Mouse (Mus musculus): ENCODE data around the gene Cfdp1. TPM values are rescaled to one million over a fixed set of nuclear protein-coding genes. Genes with fewer than 3 reads are reported as not detected.

Cfdp1 gene
- polyA plus RNA-seq, 1 experiment from 2014 or later, result 214 TPM

- DNase-seq (ENCODE audit: low spot score) (peak; percentile 39), ATAC-seq (ENCODE audit: low FRiP score) (peak; percentile 78)
- 54% methylated on average over 13 of the region's 13 CpGs for WGBS
- Histone ChIP-seq H3K27ac (ENCODE audit: low read depth, low read length) (peak overlapping the region; percentile 71), H3K4me1 (replicated peaks; ENCODE audit: control insufficient read depth, insufficient read depth, low read length) (peaks cover 11% of the 10 kb centered on the region), H3K36me3 (ENCODE audit: control insufficient read depth, insufficient read depth, low read length) (no peaks in the 10 kb centered on the region), H3K4me2 (replicated peaks; ENCODE audit: low read depth, low read length) (no peak overlapping the region), H3K4me3 (ENCODE audit: low read depth, low read length) (no peak overlapping the region), H3K9me3 (ENCODE audit: control insufficient read depth, low read length) (no peaks in the 10 kb centered on the region), H3K27me3 (ENCODE audit: control insufficient read depth, insufficient read depth, low read length) (no peaks in the 10 kb centered on the region), H3K9ac (ENCODE audit: low read depth, low read length) (no peak overlapping the region)
Observed at GRCm38 (mm10) chr8:111786701-111787588, 67.1 kb downstream of the Cfdp1 start.

- Histone ChIP-seq H3K36me3 (ENCODE audit: control insufficient read depth, insufficient read depth, low read length) (no peaks in the 10 kb centered on the region), H3K27ac (ENCODE audit: low read depth, low read length) (no peak overlapping the region), H3K9ac (ENCODE audit: low read depth, low read length) (no peak overlapping the region), H3K4me3 (ENCODE audit: low read depth, low read length) (no peak overlapping the region), H3K4me1 (replicated peaks; ENCODE audit: control insufficient read depth, insufficient read depth, low read length) (peaks cover 11% of the 10 kb centered on the region), H3K4me2 (replicated peaks; ENCODE audit: low read depth, low read length) (no peak overlapping the region), H3K9me3 (ENCODE audit: control insufficient read depth, low read length) (no peaks in the 10 kb centered on the region), H3K27me3 (ENCODE audit: control insufficient read depth, insufficient read depth, low read length) (no peaks in the 10 kb centered on the region)
- DNase-seq (ENCODE audit: low spot score), result no peak
- ATAC-seq (ENCODE audit: low FRiP score), result no peak
- 86% methylated on average over 2 of the region's 2 CpGs for WGBS
Observed at GRCm38 (mm10) chr8:111786116-111786515, 68.0 kb downstream of the Cfdp1 start.

GRCm38 (mm10) chr8:111782671-111783394, 71.3 kb downstream of the Cfdp1 start:
- H3K36me3 ChIP-seq (ENCODE audit: control insufficient read depth, insufficient read depth, low read length), result no peaks in the 10 kb centered on the region
- no peaks in the 10 kb centered on the region for H3K27me3 ChIP-seq (ENCODE audit: control insufficient read depth, insufficient read depth, low read length)
- peaks cover 8% of the 10 kb centered on the region for H3K4me1 ChIP-seq (replicated peaks; ENCODE audit: control insufficient read depth, insufficient read depth, low read length)
- H3K27ac ChIP-seq (ENCODE audit: low read depth, low read length), result no peak overlapping the region
- 74% methylated on average over 9 of the region's 9 CpGs for WGBS
- DNase-seq (ENCODE audit: low spot score) (no peak), ATAC-seq (ENCODE audit: low FRiP score) (no peak)
- no peak overlapping the region for H3K4me3 ChIP-seq (ENCODE audit: low read depth, low read length)
- no peak overlapping the region for H3K4me2 ChIP-seq (replicated peaks; ENCODE audit: low read depth, low read length)
- H3K9ac ChIP-seq (ENCODE audit: low read depth, low read length), result no peak overlapping the region
- no peaks in the 10 kb centered on the region for H3K9me3 ChIP-seq (ENCODE audit: control insufficient read depth, low read length)

DNA sequence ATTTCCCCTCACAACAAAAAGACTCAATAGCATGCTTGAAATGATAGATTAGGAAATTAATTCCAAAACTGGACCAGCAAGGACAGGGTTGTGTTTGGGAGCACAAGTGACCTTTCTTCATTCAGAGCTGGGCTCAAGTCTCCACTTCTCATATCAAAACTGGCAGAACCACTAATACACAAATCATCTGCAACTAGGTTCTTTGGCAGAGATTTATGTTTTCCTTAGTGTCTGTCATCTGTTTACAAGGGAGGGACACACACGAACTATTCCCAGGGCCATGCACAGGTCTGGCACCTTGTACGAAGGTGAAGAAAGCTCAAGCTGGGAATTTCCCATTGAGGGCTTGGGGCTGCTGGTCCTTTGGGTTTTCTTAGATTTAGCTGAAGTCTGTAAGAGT, 71.9 kb downstream of the Cfdp1 start:
- H3K4me1 ChIP-seq (replicated peaks; ENCODE audit: control insufficient read depth, insufficient read depth, low read length), result peaks cover 2% of the 10 kb centered on the region; the same call in 1 of the 2 replicates
- no peaks in the 10 kb centered on the region for H3K27me3 ChIP-seq (ENCODE audit: control insufficient read depth, insufficient read depth, low read length)
- ATAC-seq (ENCODE audit: low FRiP score) (no peak), DNase-seq (ENCODE audit: low spot score) (no peak)
- no peak overlapping the region for H3K4me2 ChIP-seq (replicated peaks; ENCODE audit: low read depth, low read length)
- H3K27ac ChIP-seq (ENCODE audit: low read depth, low read length), result no peak overlapping the region
- H3K4me3 ChIP-seq (ENCODE audit: low read depth, low read length), result no peak overlapping the region
- H3K9ac ChIP-seq (ENCODE audit: low read depth, low read length), result no peak overlapping the region
- H3K36me3 ChIP-seq (ENCODE audit: control insufficient read depth, insufficient read depth, low read length), result no peaks in the 10 kb centered on the region
- no peaks in the 10 kb centered on the region for H3K9me3 ChIP-seq (ENCODE audit: control insufficient read depth, low read length)
- 91% methylated on average over 2 of the region's 2 CpGs for WGBS

DNA sequence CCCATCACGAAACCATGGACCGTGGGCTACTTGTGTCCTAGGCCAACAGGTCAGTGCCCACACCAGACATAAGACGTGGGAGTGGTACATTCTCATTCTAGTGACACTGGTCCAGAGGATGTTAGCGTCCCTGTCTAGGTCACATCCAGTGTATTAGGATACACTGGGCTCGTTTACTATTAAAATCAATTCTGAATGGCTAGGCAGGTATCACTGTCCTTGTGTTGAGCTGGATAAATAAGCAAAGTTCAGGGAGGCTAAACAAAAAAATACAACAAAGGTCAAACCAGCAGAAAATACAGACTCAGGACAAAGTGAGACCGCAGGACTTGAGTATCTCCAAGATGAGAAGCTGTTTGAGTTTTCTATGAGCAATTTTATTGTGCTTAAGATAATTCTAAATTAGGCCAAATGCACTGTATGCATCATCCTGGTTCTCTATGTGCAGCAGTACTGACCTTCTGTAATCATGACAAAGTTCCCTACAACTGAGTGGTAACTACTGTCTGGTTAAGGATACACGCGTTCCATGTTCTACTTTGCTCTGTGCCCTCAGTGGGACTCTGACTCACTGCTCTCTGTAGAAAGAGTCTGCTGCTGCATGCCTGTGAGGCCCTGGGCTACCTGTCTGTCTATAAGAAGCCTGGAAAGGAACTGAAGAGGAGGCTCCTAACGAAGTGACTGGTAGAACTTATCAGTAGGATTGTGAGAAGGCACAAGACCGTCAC, 73.2 kb downstream of the Cfdp1 start:
- Histone ChIP-seq H3K4me2 (replicated peaks; ENCODE audit: low read depth, low read length) (no peak overlapping the region), H3K9ac (ENCODE audit: low read depth, low read length) (no peak overlapping the region), H3K4me3 (ENCODE audit: low read depth, low read length) (no peak overlapping the region), H3K27me3 (ENCODE audit: control insufficient read depth, insufficient read depth, low read length) (no peaks in the 10 kb centered on the region), H3K36me3 (ENCODE audit: control insufficient read depth, insufficient read depth, low read length) (no peaks in the 10 kb centered on the region), H3K27ac (ENCODE audit: low read depth, low read length) (no peak overlapping the region), H3K4me1 (replicated peaks; ENCODE audit: control insufficient read depth, insufficient read depth, low read length) (no peaks in the 10 kb centered on the region), H3K9me3 (ENCODE audit: control insufficient read depth, low read length) (no peaks in the 10 kb centered on the region)
- WGBS, result 88% methylated on average over 10 of the region's 10 CpGs
- no peak for DNase-seq (ENCODE audit: low spot score)
- no peak for ATAC-seq (ENCODE audit: low FRiP score)

DNA sequence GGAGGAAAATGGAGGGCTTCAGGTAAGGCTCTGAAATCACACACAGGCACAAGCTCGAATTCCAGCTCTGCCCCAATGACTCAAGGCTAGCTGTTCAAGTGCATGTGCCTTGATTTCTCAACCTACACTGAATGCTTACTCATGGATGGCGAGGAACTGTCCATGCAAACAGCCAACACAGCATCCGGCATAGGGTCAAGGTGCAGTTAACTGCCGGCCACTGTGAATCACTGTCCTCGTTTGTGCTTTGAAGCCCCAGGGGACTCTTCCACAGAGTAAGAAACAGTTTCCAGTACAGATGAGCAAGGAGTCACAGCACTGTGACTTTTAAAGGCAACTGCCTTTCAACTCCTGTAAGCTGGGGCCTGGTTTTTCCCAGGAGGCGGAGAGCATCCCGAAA, 74.4 kb downstream of the Cfdp1 start:
- WGBS, result 84% methylated on average over 7 of the region's 7 CpGs
- no peak overlapping the region for H3K27ac ChIP-seq (ENCODE audit: low read depth, low read length)
- H3K27me3 ChIP-seq (ENCODE audit: control insufficient read depth, insufficient read depth, low read length), result no peaks in the 10 kb centered on the region
- no peak overlapping the region for H3K4me3 ChIP-seq (ENCODE audit: low read depth, low read length)
- H3K4me2 ChIP-seq (replicated peaks; ENCODE audit: low read depth, low read length), result no peak overlapping the region
- H3K9ac ChIP-seq (ENCODE audit: low read depth, low read length), result no peak overlapping the region
- DNase-seq (ENCODE audit: low spot score) (no peak), ATAC-seq (ENCODE audit: low FRiP score) (no peak)
- no peaks in the 10 kb centered on the region for H3K4me1 ChIP-seq (replicated peaks; ENCODE audit: control insufficient read depth, insufficient read depth, low read length)
- H3K36me3 ChIP-seq (ENCODE audit: control insufficient read depth, insufficient read depth, low read length), result no peaks in the 10 kb centered on the region
- H3K9me3 ChIP-seq (ENCODE audit: control insufficient read depth, low read length), result no peaks in the 10 kb centered on the region

GRCm38 (mm10) chr8:111778801-111779200, 75.3 kb downstream of the Cfdp1 start:
- Histone ChIP-seq H3K4me3 (ENCODE audit: low read depth, low read length) (no peak overlapping the region), H3K9me3 (ENCODE audit: control insufficient read depth, low read length) (no peaks in the 10 kb centered on the region), H3K4me2 (replicated peaks; ENCODE audit: low read depth, low read length) (no peak overlapping the region), H3K36me3 (ENCODE audit: control insufficient read depth, insufficient read depth, low read length) (no peaks in the 10 kb centered on the region), H3K27me3 (ENCODE audit: control insufficient read depth, insufficient read depth, low read length) (no peaks in the 10 kb centered on the region), H3K4me1 (replicated peaks; ENCODE audit: control insufficient read depth, insufficient read depth, low read length) (no peaks in the 10 kb centered on the region), H3K27ac (ENCODE audit: low read depth, low read length) (no peak overlapping the region), H3K9ac (ENCODE audit: low read depth, low read length) (no peak overlapping the region)
- DNase-seq (ENCODE audit: low spot score) (no peak), ATAC-seq (ENCODE audit: low FRiP score) (no peak)
- WGBS, result 85% methylated on average over 7 of the region's 7 CpGs

DNA sequence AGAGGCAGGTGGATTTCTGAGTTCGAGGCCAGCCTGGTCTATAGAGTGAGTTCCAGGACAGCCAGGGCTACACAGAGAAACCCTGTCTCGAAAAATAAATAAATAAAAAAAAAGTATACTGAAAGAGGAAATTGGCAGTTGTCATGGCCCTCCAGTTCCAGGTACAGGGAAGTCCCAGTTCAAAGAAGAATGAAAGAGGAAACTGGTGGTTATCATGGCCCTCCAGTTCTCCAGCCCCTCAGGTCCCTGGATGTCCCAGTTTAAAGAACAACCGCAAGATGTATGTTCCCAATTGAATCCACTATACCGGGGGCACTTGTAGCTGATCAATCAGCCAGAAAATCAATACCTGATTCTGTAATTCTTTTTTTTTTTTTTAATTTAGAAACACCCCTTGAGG, 77.6 kb downstream of the Cfdp1 start:
- ATAC-seq (ENCODE audit: low FRiP score), result no peak
- WGBS, result 92% methylated on average over 4 of the region's 4 CpGs

More for the DNA sequence above, 77.6 kb downstream of the Cfdp1 start:
- Histone ChIP-seq H3K4me2 (replicated peaks; ENCODE audit: low read depth, low read length) (no peak overlapping the region), H3K27me3 (ENCODE audit: control insufficient read depth, insufficient read depth, low read length) (no peaks in the 10 kb centered on the region), H3K27ac (ENCODE audit: low read depth, low read length) (no peak overlapping the region), H3K9me3 (ENCODE audit: control insufficient read depth, low read length) (no peaks in the 10 kb centered on the region), H3K4me1 (replicated peaks; ENCODE audit: control insufficient read depth, insufficient read depth, low read length) (no peaks in the 10 kb centered on the region), H3K9ac (ENCODE audit: low read depth, low read length) (no peak overlapping the region), H3K36me3 (ENCODE audit: control insufficient read depth, insufficient read depth, low read length) (no peaks in the 10 kb centered on the region), H3K4me3 (ENCODE audit: low read depth, low read length) (no peak overlapping the region)
- no peak for DNase-seq (ENCODE audit: low spot score)
